Mouse (Mus musculus) intestine, embryonic 15.5 days (tissue): ENCODE data around the gene Rpusd1. TPM values are rescaled to one million over a fixed set of nuclear protein-coding genes. Genes with fewer than 3 reads are reported as not detected.
A peak's percentile ranks its signal among the peaks of the same experiment; 100 is the strongest.
"Not testable (repeated sequence)": the region's sequence is repeated elsewhere in the genome, so short reads cannot be mapped to it uniquely, and the experiment has no call there.

ENCODE experiments used
- ATAC-seq: fragments of 200-750 bp; cut with Nextera tagmentation; 2 replicates; pipeline ENCODE4 v1.8.0; 2017; ENCODE audit warnings: moderate TSS enrichment, moderate library complexity
- H3K27ac ChIP-seq: fragments of 300-500 bp; sonication (generic); 2 replicates; pipeline ENCODE4 v1.5.1; 2015; ENCODE audit warnings: mild to moderate bottlenecking, inconsistent platforms
- H3K27me3 ChIP-seq: fragments of 300-500 bp; sonication (generic); replicated peaks from 2 replicates; pipeline ENCODE4 v1.6.1; 2015; ENCODE audit warnings: inconsistent platforms
- H3K36me3 ChIP-seq: fragments of 300-500 bp; sonication (generic); 2 replicates; pipeline ENCODE4 v1.6.1; 2015; ENCODE audit warnings: inconsistent platforms
- H3K4me1 ChIP-seq: fragments of 300-500 bp; sonication (generic); replicated peaks from 2 replicates; pipeline ENCODE4 v1.6.1; 2015; ENCODE audit warnings: inconsistent platforms
- H3K4me2 ChIP-seq: fragments of 300-500 bp; sonication (generic); replicated peaks from 2 replicates; pipeline ENCODE4 v1.6.1; 2015; ENCODE audit warnings: mild to moderate bottlenecking, inconsistent platforms
- H3K4me3 ChIP-seq: fragments of 300-500 bp; sonication (generic); replicated peaks from 2 replicates; pipeline ENCODE4 v1.5.1; 2015; ENCODE audit warnings: inconsistent platforms
- H3K9ac ChIP-seq: fragments of 300-500 bp; sonication (generic); 2 replicates; pipeline ENCODE4 v1.6.1; 2015; ENCODE audit warnings: inconsistent platforms
- H3K9me3 ChIP-seq: fragments of 300-500 bp; sonication (generic); 2 replicates; pipeline ENCODE4 v1.6.1; 2016; ENCODE audit warnings: inconsistent platforms
- WGBS: fragments of 180-500 bp; shearing (Covaris S2); methylation state at CpG from one replicate; pipeline ENCODE4 v1.1.7; 2015; 5-methylcytosine and 5-hydroxymethylcytosine counted together
- polyA plus RNA-seq: library from polyadenylated mRNA; unstranded; fragments of >200 nt; fragmentation: Nextera tagmentation; extraction: Ambion mirVana; gene quantifications from 2 replicates; pipeline ENCODE4 v1.2.1, GENCODE M21; 2015

Rpusd1 gene
- polyA plus RNA-seq, 1 experiment from 2014 or later = 16.4 TPM

GRCm38 (mm10) chr17:25741471-25741870 is 14.0 kb downstream of the Rpusd1 start:
- H3K27me3 ChIP-seq, H3K4me2 ChIP-seq, H3K9me3 ChIP-seq, ATAC-seq, H3K27ac ChIP-seq, H3K4me1 ChIP-seq, H3K4me3 ChIP-seq, H3K36me3 ChIP-seq, H3K9ac ChIP-seq: not testable (repeated sequence)
- WGBS = 75% methylated on average over 12 of the region's 12 CpGs

GRCm38 (mm10) chr17:25743831-25744230 is 16.4 kb downstream of the Rpusd1 start:
- Histone ChIP-seq H3K4me2 (no peak overlapping the region), H3K27ac (no peak overlapping the region), H3K9me3 (no peaks in the 10 kb centered on the region), H3K27me3 (no peaks in the 10 kb centered on the region), H3K36me3 (no peaks in the 10 kb centered on the region), H3K9ac (no peak overlapping the region), H3K4me1 (no peaks in the 10 kb centered on the region), H3K4me3 (no peak overlapping the region)
- no peak for ATAC-seq
- WGBS = 90% methylated on average over 9 of the region's 9 CpGs

- Histone ChIP-seq H3K4me1 (no peaks in the 10 kb centered on the region), H3K27ac (no peak overlapping the region), H3K4me3 (no peak overlapping the region), H3K36me3 (no peaks in the 10 kb centered on the region), H3K4me2 (no peak overlapping the region), H3K27me3 (no peaks in the 10 kb centered on the region), H3K9ac (no peak overlapping the region), H3K9me3 (no peaks in the 10 kb centered on the region)
- 77% methylated on average over 10 of the region's 10 CpGs for WGBS
- ATAC-seq = no peak
Observed at GRCm38 (mm10) chr17:25744311-25744710, 16.8 kb downstream of the Rpusd1 start.

GRCm38 (mm10) chr17:25748238-25748637 is 20.8 kb downstream of the Rpusd1 start:
- Histone ChIP-seq H3K36me3 (no peaks in the 10 kb centered on the region), H3K9ac (no peak overlapping the region), H3K4me3 (no peak overlapping the region), H3K4me2 (no peak overlapping the region), H3K4me1 (peaks cover 5% of the 10 kb centered on the region; the same call in 1 of the 2 replicates), H3K27me3 (no peaks in the 10 kb centered on the region), H3K9me3 (no peaks in the 10 kb centered on the region), H3K27ac (no peak overlapping the region)
- ATAC-seq = no peak
- WGBS = 82% methylated on average over 4 of the region's 4 CpGs

- no peak overlapping the region for H3K4me3 ChIP-seq
- H3K4me1 ChIP-seq = peaks cover 5% of the 10 kb centered on the region; the same call in 1 of the 2 replicates
- H3K4me2 ChIP-seq = no peak overlapping the region
- H3K9ac ChIP-seq = no peak overlapping the region
- no peak overlapping the region for H3K27ac ChIP-seq
- H3K36me3 ChIP-seq = no peaks in the 10 kb centered on the region
- H3K27me3 ChIP-seq = no peaks in the 10 kb centered on the region
- 86% methylated on average over 6 of the region's 6 CpGs for WGBS
- H3K9me3 ChIP-seq = no peaks in the 10 kb centered on the region
- ATAC-seq = no peak
Observed at GRCm38 (mm10) chr17:25749314-25749713, 21.8 kb downstream of the Rpusd1 start.

- no peak overlapping the region for H3K27ac ChIP-seq
- no peak for ATAC-seq
- no peaks in the 10 kb centered on the region for H3K9me3 ChIP-seq
- no peak overlapping the region for H3K9ac ChIP-seq
- H3K27me3 ChIP-seq = no peaks in the 10 kb centered on the region
- 31% methylated on average over 5 of the region's 5 CpGs for WGBS
- H3K4me1 ChIP-seq = peaks cover 5% of the 10 kb centered on the region; the same call in 1 of the 2 replicates
- no peaks in the 10 kb centered on the region for H3K36me3 ChIP-seq
- no peak overlapping the region for H3K4me2 ChIP-seq
- H3K4me3 ChIP-seq = no peak overlapping the region
Observed at GRCm38 (mm10) chr17:25751446-25751845, 24.0 kb downstream of the Rpusd1 start.

- 78% methylated on average over 9 of the region's 9 CpGs for WGBS
- no peak within 1 kb of the TSS for H3K9ac ChIP-seq
- H3K27ac ChIP-seq = no peak within 1 kb of the TSS
- peaks cover 5% of the 10 kb centered on the region; the same call in 1 of the 2 replicates for H3K4me1 ChIP-seq
- H3K4me2 ChIP-seq = no peak within 1 kb of the TSS
- no peaks in the 10 kb centered on the region for H3K27me3 ChIP-seq
- ATAC-seq = peak; percentile 37; the same call in 1 of the 2 replicates
- no peaks in the 10 kb centered on the region for H3K9me3 ChIP-seq
- H3K36me3 ChIP-seq = no peaks in the 10 kb centered on the region
- H3K4me3 ChIP-seq = no peak within 1 kb of the TSS
Observed at GRCm38 (mm10) chr17:25754241-25754640, 26.8 kb downstream of the Rpusd1 start, which contains the start of gene Msln. Gene Msln (minus strand): TSS chr17:25754378.

- H3K4me1 ChIP-seq = peaks cover 5% of the 10 kb centered on the region; the same call in 1 of the 2 replicates
- H3K27me3 ChIP-seq = no peaks in the 10 kb centered on the region
- no peak overlapping the region for H3K4me2 ChIP-seq
- no peaks in the 10 kb centered on the region for H3K9me3 ChIP-seq
- H3K36me3 ChIP-seq = no peaks in the 10 kb centered on the region
- 77% methylated on average over 4 of the region's 4 CpGs for WGBS
- no peak overlapping the region for H3K9ac ChIP-seq
- H3K4me3 ChIP-seq = no peak overlapping the region
- no peak for ATAC-seq
- H3K27ac ChIP-seq = no peak overlapping the region
Observed at GRCm38 (mm10) chr17:25755086-25755485, 27.6 kb downstream of the Rpusd1 start.

GRCm38 (mm10) chr17:25755627-25756377 is 28.3 kb downstream of the Rpusd1 start:
- Histone ChIP-seq H3K9me3 (no peaks in the 10 kb centered on the region), H3K4me1 (peaks cover 5% of the 10 kb centered on the region; the same call in 1 of the 2 replicates), H3K4me2 (no peak overlapping the region), H3K9ac (no peak overlapping the region), H3K4me3 (no peak overlapping the region), H3K27me3 (no peaks in the 10 kb centered on the region), H3K27ac (no peak overlapping the region), H3K36me3 (no peaks in the 10 kb centered on the region)
- peak; percentile 57 for ATAC-seq
- 12% methylated on average over 4 of the region's 4 CpGs for WGBS

GRCm38 (mm10) chr17:25756378-25757242 is 29.1 kb downstream of the Rpusd1 start:
- H3K4me2 ChIP-seq = no peak overlapping the region
- no peak overlapping the region for H3K9ac ChIP-seq
- H3K27me3 ChIP-seq = no peaks in the 10 kb centered on the region
- H3K4me3 ChIP-seq = no peak overlapping the region
- WGBS = 66% methylated on average over 9 of the region's 9 CpGs
- no peaks in the 10 kb centered on the region for H3K36me3 ChIP-seq
- no peaks in the 10 kb centered on the region for H3K9me3 ChIP-seq
- ATAC-seq = peak; percentile 62; the same call in 1 of the 2 replicates
- peak overlapping the region; percentile 15; the same call in 1 of the 2 replicates for H3K27ac ChIP-seq
- H3K4me1 ChIP-seq = peaks cover 1% of the 10 kb centered on the region; the same call in 1 of the 2 replicates

- 65% methylated on average over 3 of the region's 3 CpGs for WGBS
- Histone ChIP-seq H3K4me1 (no peaks in the 10 kb centered on the region; the same call in 1 of the 2 replicates), H3K27me3 (no peaks in the 10 kb centered on the region), H3K4me2 (no peak overlapping the region), H3K27ac (no peak overlapping the region), H3K9me3 (no peaks in the 10 kb centered on the region), H3K9ac (no peak overlapping the region), H3K36me3 (no peaks in the 10 kb centered on the region), H3K4me3 (no peak overlapping the region)
- no peak for ATAC-seq
Observed at GRCm38 (mm10) chr17:25757691-25758090, 30.2 kb downstream of the Rpusd1 start.

GRCm38 (mm10) chr17:25760148-25760547 is 32.7 kb downstream of the Rpusd1 start:
- ATAC-seq = no peak
- Histone ChIP-seq H3K27me3 (no peaks in the 10 kb centered on the region), H3K36me3 (no peaks in the 10 kb centered on the region), H3K9me3 (no peaks in the 10 kb centered on the region), H3K4me1 (no peaks in the 10 kb centered on the region; the same call in 1 of the 2 replicates), H3K4me3 (no peak overlapping the region), H3K27ac (no peak overlapping the region), H3K4me2 (no peak overlapping the region), H3K9ac (no peak overlapping the region)
- 67% methylated on average over 8 of the region's 8 CpGs for WGBS
